Mouse (Mus musculus) heart, embryonic 11.5 days (tissue): ENCODE results near the gene Dap3. TPM values are rescaled to one million over a fixed set of nuclear protein-coding genes. Genes with fewer than 3 reads are reported as not detected.

Source experiments
- ATAC-seq: fragments of 200-750 bp; cut with Nextera tagmentation; replicated peaks from 2 replicates; pipeline ENCODE4 v1.8.0; 2017; ENCODE audit warnings: moderate library complexity; ENCODE audit not compliant: insufficient number of reproducible peaks, low FRiP score, low TSS enrichment
- H3K27ac ChIP-seq: fragments of 300-500 bp; sonication (generic); 2 replicates; pipeline ENCODE4 v1.5.1; 2014; ENCODE audit warnings: mild to moderate bottlenecking, low read depth, low read length
- H3K27me3 ChIP-seq: fragments of 300-500 bp; sonication (generic); 2 replicates; pipeline ENCODE4 v1.6.1; 2014; ENCODE audit warnings: mild to moderate bottlenecking, low read length, mixed read lengths; ENCODE audit not compliant: control insufficient read depth, insufficient read depth
- H3K36me3 ChIP-seq: fragments of 300-500 bp; sonication (generic); 2 replicates; pipeline ENCODE4 v1.6.1; 2014; ENCODE audit warnings: mild to moderate bottlenecking, low read length, moderate library complexity, mixed read lengths; ENCODE audit not compliant: control insufficient read depth, insufficient read depth
- H3K4me1 ChIP-seq: fragments of 300-500 bp; sonication (generic); 2 replicates; pipeline ENCODE4 v1.6.1; 2014; ENCODE audit warnings: low read length; ENCODE audit not compliant: control insufficient read depth, insufficient read depth
- H3K4me2 ChIP-seq: fragments of 300-500 bp; sonication (generic); 2 replicates; pipeline ENCODE4 v1.6.1; 2014; ENCODE audit warnings: mild to moderate bottlenecking, moderate library complexity
- H3K4me3 ChIP-seq: fragments of 300-500 bp; sonication (generic); 2 replicates; pipeline ENCODE4 v1.5.1; 2014; ENCODE audit warnings: low read depth, low read length
- H3K9ac ChIP-seq: fragments of 300-500 bp; sonication (generic); 2 replicates; pipeline ENCODE4 v1.6.1; 2014; ENCODE audit warnings: mild to moderate bottlenecking, low read depth, low read length, moderate library complexity
- H3K9me3 ChIP-seq: fragments of 300-500 bp; sonication (generic); replicated peaks from 2 replicates; pipeline ENCODE4 v1.6.1; 2016; ENCODE audit warnings: low read length; ENCODE audit not compliant: control insufficient read depth
- WGBS: fragments of 180-500 bp; shearing (Covaris S2); extraction: QIAGEN DNeasy Blood & Tissue Kit; methylation state at CpG from one replicate; pipeline ENCODE4 v1.1.7; 2014; ENCODE audit not compliant: insufficient replicate concordance; 5-methylcytosine and 5-hydroxymethylcytosine counted together
- polyA plus RNA-seq: library from polyadenylated mRNA; unstranded; fragments of >200 nt; fragmentation: Nextera tagmentation; extraction: Ambion mirVana; gene quantifications from 2 replicates; pipeline ENCODE4 v1.2.1, GENCODE M21; 2014

Gene Dap3
- polyA plus RNA-seq, 1 experiment from 2014 or later, result 150 TPM

- Histone ChIP-seq H3K9ac (peak overlapping the region; percentile 97), H3K27me3 (no peaks in the 10 kb centered on the region), H3K27ac (peak overlapping the region; percentile 100), H3K36me3 (no peaks in the 10 kb centered on the region), H3K9me3 (no peaks in the 10 kb centered on the region), H3K4me3 (peak overlapping the region; percentile 91), H3K4me1 (peaks cover 13% of the 10 kb centered on the region), H3K4me2 (peak overlapping the region; percentile 82)
- WGBS, result 3% methylated on average over 5 of the region's 5 CpGs
- no peak for ATAC-seq
Measured at GRCm38 (mm10) chr3:88951327-88951800, 383 bp upstream of the Dap3 start.

- peak; percentile 88 for ATAC-seq
- Histone ChIP-seq H3K9me3 (no peaks in the 10 kb centered on the region), H3K9ac (peak overlapping the region; percentile 97), H3K27ac (peak overlapping the region; percentile 100), H3K4me1 (peaks cover 13% of the 10 kb centered on the region), H3K27me3 (no peaks in the 10 kb centered on the region), H3K36me3 (no peaks in the 10 kb centered on the region), H3K4me2 (peak overlapping the region; percentile 82), H3K4me3 (peak overlapping the region; percentile 91)
- under 1% methylated on average over 60 of the region's 92 CpGs for whole genome bisulfite sequencing
Measured at GRCm38 (mm10) chr3:88949786-88950575, 1.0 kb downstream of the Dap3 start.

GRCm38 (mm10) chr3:88944109-88944508, 6.9 kb downstream of the Dap3 start:
- Histone ChIP-seq H3K9me3 (no peaks in the 10 kb centered on the region), H3K36me3 (peaks cover 20% of the 10 kb centered on the region), H3K4me3 (no peak overlapping the region), H3K27ac (no peak overlapping the region), H3K27me3 (no peaks in the 10 kb centered on the region), H3K4me1 (peaks cover 8% of the 10 kb centered on the region; the same call in 1 of the 2 replicates), H3K9ac (no peak overlapping the region), H3K4me2 (no peak overlapping the region)
- WGBS, result 92% methylated on average over 4 of the region's 4 CpGs
- no peak for ATAC-seq

GRCm38 (mm10) chr3:88942316-88942880, 8.6 kb downstream of the Dap3 start:
- WGBS, result 93% methylated on average over 10 of the region's 10 CpGs
- H3K4me2 ChIP-seq, result no peak overlapping the region
- H3K27me3 ChIP-seq, result no peaks in the 10 kb centered on the region
- no peak overlapping the region for H3K4me3 ChIP-seq
- H3K27ac ChIP-seq, result no peak overlapping the region
- H3K36me3 ChIP-seq, result peaks cover 20% of the 10 kb centered on the region
- no peak for ATAC-seq
- no peaks in the 10 kb centered on the region for H3K4me1 ChIP-seq
- no peaks in the 10 kb centered on the region for H3K9me3 ChIP-seq
- H3K9ac ChIP-seq, result no peak overlapping the region

- Histone ChIP-seq H3K9ac (no peak overlapping the region), H3K36me3 (peaks cover 25% of the 10 kb centered on the region), H3K9me3 (no peaks in the 10 kb centered on the region), H3K4me3 (no peak overlapping the region), H3K4me1 (no peaks in the 10 kb centered on the region), H3K27ac (no peak overlapping the region), H3K27me3 (no peaks in the 10 kb centered on the region), H3K4me2 (no peak overlapping the region)
- ATAC-seq, result no peak
- 73% methylated on average over 3 of the region's 3 CpGs for WGBS
Measured at GRCm38 (mm10) chr3:88939749-88940148, 11.2 kb downstream of the Dap3 start.

- 88% methylated on average over 10 of the region's 10 CpGs for WGBS
- Histone ChIP-seq H3K4me1 (no peaks in the 10 kb centered on the region), H3K36me3 (peaks cover 27% of the 10 kb centered on the region), H3K9ac (no peak overlapping the region), H3K9me3 (no peaks in the 10 kb centered on the region), H3K4me3 (no peak overlapping the region), H3K27ac (no peak overlapping the region), H3K4me2 (no peak overlapping the region), H3K27me3 (no peaks in the 10 kb centered on the region)
- ATAC-seq, result no peak
Measured at GRCm38 (mm10) chr3:88939071-88939470, 11.9 kb downstream of the Dap3 start.

- Histone ChIP-seq H3K36me3 (peaks cover 30% of the 10 kb centered on the region), H3K27ac (no peak overlapping the region), H3K27me3 (no peaks in the 10 kb centered on the region), H3K9ac (no peak overlapping the region), H3K4me1 (no peaks in the 10 kb centered on the region), H3K9me3 (no peaks in the 10 kb centered on the region), H3K4me2 (no peak overlapping the region), H3K4me3 (no peak overlapping the region)
- no peak for ATAC-seq
- WGBS, result 87% methylated on average over 3 of the region's 3 CpGs
Measured at GRCm38 (mm10) chr3:88929501-88929900, 21.5 kb downstream of the Dap3 start.

GRCm38 (mm10) chr3:88925651-88926050, 25.3 kb downstream of the Dap3 start:
- Histone ChIP-seq H3K27ac (no peak overlapping the region), H3K27me3 (no peaks in the 10 kb centered on the region), H3K4me3 (no peak overlapping the region), H3K9me3 (no peaks in the 10 kb centered on the region), H3K4me2 (no peak overlapping the region), H3K9ac (no peak overlapping the region), H3K4me1 (0 out of 2 replicates have a peak, but pooled peaks cover 4% of the 10 kb centered on the region), H3K36me3 (peaks cover 37% of the 10 kb centered on the region)
- ATAC-seq, result no peak
- 84% methylated on average over 2 of the region's 2 CpGs for WGBS
